Mouse (Mus musculus) c-Kit-positive CD71-positive TER-119-negative erythroid progenitor cells, embryonic 14.5 days (primary cell): ENCODE data around the gene Kif18a.

Experiments used
- DNase-seq: peaks from one replicate; pipeline ENCODE4 v3.0.0-alpha.2; 2013; ENCODE audit warnings: low read depth

Kif18a gene

DNA sequence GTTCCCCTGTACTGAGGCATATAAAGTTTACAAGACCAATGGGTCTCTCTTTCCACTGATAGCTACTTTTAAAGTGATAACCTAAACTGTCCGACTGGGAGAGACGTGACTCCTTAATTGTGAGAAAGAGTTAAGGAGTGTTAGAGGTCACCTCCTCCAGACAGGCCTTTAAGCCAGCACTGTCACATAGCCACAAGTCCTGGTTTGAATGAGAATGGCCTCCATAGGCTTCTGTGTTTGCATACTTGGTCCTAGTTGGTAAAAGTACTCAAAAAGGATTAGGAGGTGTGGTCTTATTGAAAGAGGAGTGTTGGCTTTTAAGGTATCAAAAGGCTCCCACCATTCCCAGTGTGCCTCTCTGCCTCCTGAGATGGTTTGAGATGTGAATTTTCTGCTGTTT lies 94.3 kb downstream of the Kif18a start:
- no peak for DNase-seq

DNA sequence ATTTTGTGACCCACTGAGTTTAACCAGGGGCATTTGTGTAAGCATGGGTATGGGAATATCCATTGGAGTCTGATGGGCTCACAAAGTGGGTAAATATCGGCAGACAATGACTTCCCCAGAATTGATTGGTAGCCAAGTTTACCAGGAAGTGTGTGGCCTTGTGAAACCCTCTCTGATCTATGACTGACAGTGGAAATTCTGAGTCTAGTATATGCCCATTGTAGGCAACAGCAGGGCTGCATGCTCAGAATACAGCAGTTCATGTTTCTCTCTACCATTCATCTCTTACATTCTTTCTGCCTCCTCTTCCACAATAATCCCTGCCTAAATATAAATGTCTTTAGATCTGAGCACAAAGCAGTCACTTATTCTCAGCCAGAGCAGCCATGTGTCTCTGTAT lies 103.5 kb downstream of the Kif18a start:
- DNase-seq: no peak

DNA sequence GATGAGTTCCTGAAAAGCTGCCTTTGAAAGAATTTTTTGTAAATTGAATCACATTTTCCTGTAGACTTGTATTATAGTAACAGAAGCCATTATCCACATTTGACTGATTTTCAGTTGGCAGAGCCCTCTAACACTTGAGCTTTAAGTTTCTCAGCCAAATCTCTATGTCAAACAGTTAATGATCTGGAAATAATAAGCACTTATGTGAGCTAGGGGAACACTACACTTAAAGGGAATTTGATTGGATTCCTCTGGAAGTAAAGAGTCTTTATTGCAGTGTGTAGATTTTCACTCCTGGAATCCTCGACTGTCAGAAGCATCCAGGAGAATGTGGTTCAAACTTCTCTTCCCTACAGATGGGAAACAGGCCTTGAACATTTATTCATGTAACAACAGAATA lies 105.7 kb downstream of the Kif18a start:
- DNase-seq: no peak

DNA sequence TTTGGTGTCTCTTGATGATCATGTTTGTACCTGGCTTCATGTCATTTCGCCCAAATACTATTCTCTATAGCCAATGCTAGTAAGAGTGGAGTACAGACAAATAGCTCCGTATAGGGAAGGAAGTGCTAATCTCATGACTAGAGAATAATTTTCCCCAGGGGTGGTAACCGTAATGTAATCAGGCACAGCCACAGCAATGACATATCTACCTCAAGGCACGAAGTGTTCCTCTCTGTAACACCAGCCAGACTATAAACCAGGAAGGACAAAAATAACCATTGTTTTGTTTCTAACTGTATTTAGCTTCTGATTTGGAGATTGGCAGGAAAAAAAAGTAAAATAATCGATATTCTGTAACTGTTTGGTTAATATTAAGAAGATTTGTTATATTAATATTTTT lies 108.2 kb downstream of the Kif18a start:
- DNase-seq: no peak

DNA sequence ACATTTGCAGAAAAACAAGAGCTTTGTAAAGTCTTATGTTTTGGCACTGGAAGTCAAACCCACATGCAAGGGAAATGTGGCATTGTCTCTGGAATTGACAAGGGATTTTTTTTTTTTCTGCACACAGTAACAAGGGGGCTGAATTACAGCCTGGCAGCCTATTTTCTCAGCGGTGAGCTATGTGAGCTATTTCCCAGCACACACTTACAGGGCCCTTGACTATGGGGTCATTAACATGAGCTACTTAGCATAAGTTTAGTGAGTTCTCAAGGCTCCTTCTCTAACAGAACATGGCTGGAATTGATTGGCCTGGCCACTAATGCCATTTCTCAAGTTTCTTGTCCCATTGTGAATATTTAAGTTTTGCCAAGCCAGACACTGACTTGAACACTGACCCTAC lies 109.4 kb downstream of the Kif18a start:
- DNase-seq: no peak
